In genomic region chr4:140960781-140961466, GRCm38 (mm10) we compare ENCODE assay signal across 8 mouse cellular contexts. TPM values are rescaled to one million over a fixed set of nuclear protein-coding genes. Genes with fewer than 3 reads are reported as not detected.
DNase-seq lines count a peak whose midpoint lies in the region; ATAC-seq and TF ChIP-seq lines count a peak whose summit lies in the region.

Gene Sdhb (plus strand): TSS chr4:140961203.

- H3K27me3 ChIP-seq in hindbrain, postnatal 0 days (ENCODE audit: insufficient read depth, low read length): no peaks in the 10 kb centered on the region

- no peak for TF ChIP-seq CTCF in gastrocnemius, adult 2 months (IDR thresholded peaks at IDR 0.05)
- no peak for TF ChIP-seq CTCF in hindbrain, postnatal 0 days (IDR thresholded peaks at IDR 0.05; ENCODE audit: low read depth)
- no peak for TF ChIP-seq CTCF in left cerebral cortex, adult 2 months (IDR thresholded peaks at IDR 0.05)

- peaks cover 18% of the 10 kb centered on the region for H3K4me1 ChIP-seq in hindbrain, postnatal 0 days (ENCODE audit: insufficient read depth, low read length)

- no peaks in the 10 kb centered on the region for H3K36me3 ChIP-seq in hindbrain, postnatal 0 days (ENCODE audit: insufficient read depth, low read length)

- H3K4me3 ChIP-seq in gastrocnemius, adult 2 months: peak within 1 kb of the TSS; percentile 85
- H3K4me3 ChIP-seq in hindbrain, postnatal 0 days (ENCODE audit: low read length): peak within 1 kb of the TSS; percentile 99
- peak within 1 kb of the TSS; percentile 90 for H3K4me3 ChIP-seq in left cerebral cortex, adult 2 months

- peak within 1 kb of the TSS; percentile 92 for H3K4me2 ChIP-seq in hindbrain, postnatal 0 days (ENCODE audit: low read depth, low read length)

- 3% methylated on average over 36 of the region's 37 CpGs for WGBS in hindbrain, postnatal 0 days

- intact Hi-C loops in gastrocnemius, adult 2 months (cut with DNase I): no loop called here
- intact Hi-C loops in left cerebral cortex, adult 2 months (cut with DNase I): loop anchor here (5.0 kb wide), 1 partner anchor 249 kb away; no protein-coding TSS in a partner anchor

- ATAC-seq in common myeloid progenitor, adult 5-6 weeks (replicated peaks; ENCODE audit: low read depth, poor library complexity, severe bottlenecking): peak; percentile 90
- ATAC-seq in hindbrain, postnatal 0 days: peak; percentile 95
- peak; percentile 91 for ATAC-seq in megakaryocyte, adult 5-6 weeks (ENCODE audit: poor library complexity, severe bottlenecking)

- H3K27ac ChIP-seq in gastrocnemius, adult 2 months: peak within 1 kb of the TSS; percentile 99
- H3K27ac ChIP-seq in hindbrain, postnatal 0 days: peak within 1 kb of the TSS; percentile 95
- peak within 1 kb of the TSS; percentile 99 for H3K27ac ChIP-seq in left cerebral cortex, adult 2 months

- peak within 1 kb of the TSS; percentile 98 for H3K9ac ChIP-seq in hindbrain, postnatal 0 days (replicated peaks; ENCODE audit: low read length)

- DNase-seq in ZHBTc4 (ENCODE audit: low read depth, low spot score): peak; percentile 100
- peak; percentile 99 for DNase-seq in gastrocnemius, adult 2 months
- DNase-seq in hindbrain, postnatal 0 days (ENCODE audit: low spot score): peak; percentile 99
- DNase-seq in left cerebral cortex, adult 2 months (ENCODE audit: extremely low spot score in 1 of 2, low spot score in 2 of 2): peak; percentile 94 to 96
- peak; percentile 95 to 96 for DNase-seq in right cerebral cortex, adult 2 months (ENCODE audit: low spot score in 2 of 2)
- DNase-seq in urinary bladder, postnatal 14 days (ENCODE audit: low spot score): peak; percentile 97

- H3K9me3 ChIP-seq in hindbrain, postnatal 0 days (ENCODE audit: low read length): no peaks in the 10 kb centered on the region

RNA-seq across cellular contexts. Expression of gene Sdhb, which starts in this region (rescaled TPM):
- 115 and 121 TPM in 2 replicates for total RNA-seq in common myeloid progenitor, adult 5-6 weeks (2017)
- total RNA-seq in gastrocnemius, adult 2 months (2021): 100 to 1,000 TPM; 483 to 898 TPM
- total RNA-seq in hindbrain, postnatal 0 days (2014; rRNA removed): 176 and 217 TPM in 2 replicates
- 583 and 596 TPM in 2 replicates for polyA plus RNA-seq in hindbrain, postnatal 0 days (2015; fragmentation: Nextera tagmentation; extraction: Ambion mirVana)
- total RNA-seq in left cerebral cortex, adult 2 months (2021): 100 to 1,000 TPM; 170 to 178 TPM
- 182 and 183 TPM in 2 replicates for total RNA-seq in megakaryocyte, adult 5-6 weeks (2015)
- total RNA-seq in megakaryocyte, adult 5-6 weeks (2017): 110 and 120 TPM in 2 replicates

Comparison
In these comparisons a context has a peak if more than half of its experiments do, and no peak if none do; other contexts are left out.
1. Peak in every context shown above with its lines: DNase-seq, ATAC-seq, H3K4me3 ChIP-seq and H3K27ac ChIP-seq.